Mouse (Mus musculus): ENCODE data around the gene Ubl7. TPM values are rescaled to one million over a fixed set of nuclear protein-coding genes. Genes with fewer than 3 reads are reported as not detected.

The Ubl7 gene
- polyA plus RNA-seq, 1 experiment: 67.3 TPM

DNA sequence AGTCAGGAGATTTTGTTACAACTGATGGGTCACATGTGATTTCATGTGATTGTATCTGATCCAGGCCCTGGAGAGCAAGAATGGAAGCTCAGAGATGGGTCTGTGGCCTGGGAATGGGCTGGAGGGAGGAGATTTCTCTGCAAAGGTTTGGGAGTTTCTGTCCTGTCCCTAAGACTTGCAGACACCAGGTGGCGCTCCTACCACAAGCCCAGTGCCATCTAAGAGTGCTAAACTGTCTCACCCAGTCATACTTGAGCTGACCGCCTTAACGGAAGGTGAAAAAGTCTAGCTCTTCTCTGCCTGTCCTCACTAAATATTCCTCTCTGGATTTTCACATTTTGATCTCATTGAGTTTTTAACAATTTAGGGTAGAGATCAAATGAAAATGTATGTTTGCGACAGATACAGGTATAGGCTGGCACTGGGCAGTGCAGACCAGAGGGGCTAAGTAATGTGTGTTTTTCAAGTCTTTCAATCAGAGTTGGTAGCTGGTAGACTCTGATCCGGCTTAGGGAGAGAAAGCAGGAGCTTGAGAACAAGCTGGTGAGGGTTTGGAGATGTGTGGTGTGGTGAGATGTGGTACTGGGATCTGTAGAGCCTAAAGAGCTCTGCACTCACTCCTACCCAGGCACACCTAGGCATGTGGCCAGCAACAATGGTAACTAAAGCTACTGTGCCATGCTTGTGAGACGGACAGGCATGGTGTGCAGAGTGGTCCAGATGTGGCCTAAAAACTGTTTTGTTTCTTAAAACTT lies 25.1 kb downstream of the Ubl7 start:
- Histone ChIP-seq H3K27ac (replicated peaks; ENCODE audit: low read depth, low read length) (no peak overlapping the region), H3K4me1 (ENCODE audit: control insufficient read depth, insufficient read depth, insufficient read length, low read length) (no peaks in the 10 kb centered on the region), H3K4me3 (ENCODE audit: insufficient read depth, low read depth, low read length) (no peak overlapping the region)

DNA sequence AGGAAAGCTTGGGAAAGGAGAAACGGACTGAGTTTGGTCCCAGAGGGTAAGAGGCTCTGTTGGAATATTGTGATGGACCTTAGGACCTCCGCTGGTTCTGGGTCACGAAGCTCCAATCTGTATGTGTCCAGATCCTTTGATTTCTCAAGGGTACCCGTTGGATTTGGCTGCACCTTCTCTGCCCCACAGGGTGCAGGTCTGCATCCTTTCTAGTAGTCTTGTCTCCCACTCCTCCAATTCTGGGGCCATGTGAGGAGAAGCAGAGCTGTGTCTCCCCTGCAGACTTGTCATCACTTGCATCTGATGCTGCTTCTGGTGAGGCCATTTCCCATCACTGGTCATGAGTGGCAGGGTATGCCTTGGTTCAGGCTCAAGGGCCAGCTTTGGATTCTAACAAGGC lies 26.4 kb downstream of the Ubl7 start:
- Histone ChIP-seq H3K4me1 (ENCODE audit: control insufficient read depth, insufficient read depth, insufficient read length, low read length) (no peaks in the 10 kb centered on the region), H3K27ac (replicated peaks; ENCODE audit: low read depth, low read length) (no peak overlapping the region)

DNA sequence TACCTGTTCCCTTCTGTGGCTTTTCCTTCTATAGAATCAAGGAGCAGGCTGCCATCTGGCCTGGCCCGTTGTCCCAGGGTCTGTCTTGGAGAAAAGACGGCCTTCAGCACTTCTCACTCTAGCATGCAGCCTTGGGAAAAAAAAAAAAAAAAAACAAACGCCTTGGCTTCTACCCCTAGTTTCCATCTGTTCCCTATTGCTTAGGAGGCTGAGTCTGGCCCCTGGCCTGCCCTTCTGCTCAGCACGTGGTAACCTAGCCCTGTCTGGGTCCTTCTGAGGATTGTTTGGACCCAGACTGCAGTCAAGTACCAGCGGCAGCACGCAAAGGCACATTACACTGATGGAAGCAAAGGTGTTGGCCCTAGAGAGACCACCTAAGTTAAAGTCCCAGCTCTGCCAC lies 26.9 kb downstream of the Ubl7 start:
- no peak overlapping the region for H3K27ac ChIP-seq (replicated peaks; ENCODE audit: low read depth, low read length)
- no peaks in the 10 kb centered on the region for H3K4me1 ChIP-seq (ENCODE audit: control insufficient read depth, insufficient read depth, insufficient read length, low read length)
- H3K4me3 ChIP-seq (ENCODE audit: insufficient read depth, low read depth, low read length): no peak overlapping the region

More for the DNA sequence above, 26.4 kb downstream of the Ubl7 start:
- no peak overlapping the region for H3K4me3 ChIP-seq (ENCODE audit: insufficient read depth, low read depth, low read length)

DNA sequence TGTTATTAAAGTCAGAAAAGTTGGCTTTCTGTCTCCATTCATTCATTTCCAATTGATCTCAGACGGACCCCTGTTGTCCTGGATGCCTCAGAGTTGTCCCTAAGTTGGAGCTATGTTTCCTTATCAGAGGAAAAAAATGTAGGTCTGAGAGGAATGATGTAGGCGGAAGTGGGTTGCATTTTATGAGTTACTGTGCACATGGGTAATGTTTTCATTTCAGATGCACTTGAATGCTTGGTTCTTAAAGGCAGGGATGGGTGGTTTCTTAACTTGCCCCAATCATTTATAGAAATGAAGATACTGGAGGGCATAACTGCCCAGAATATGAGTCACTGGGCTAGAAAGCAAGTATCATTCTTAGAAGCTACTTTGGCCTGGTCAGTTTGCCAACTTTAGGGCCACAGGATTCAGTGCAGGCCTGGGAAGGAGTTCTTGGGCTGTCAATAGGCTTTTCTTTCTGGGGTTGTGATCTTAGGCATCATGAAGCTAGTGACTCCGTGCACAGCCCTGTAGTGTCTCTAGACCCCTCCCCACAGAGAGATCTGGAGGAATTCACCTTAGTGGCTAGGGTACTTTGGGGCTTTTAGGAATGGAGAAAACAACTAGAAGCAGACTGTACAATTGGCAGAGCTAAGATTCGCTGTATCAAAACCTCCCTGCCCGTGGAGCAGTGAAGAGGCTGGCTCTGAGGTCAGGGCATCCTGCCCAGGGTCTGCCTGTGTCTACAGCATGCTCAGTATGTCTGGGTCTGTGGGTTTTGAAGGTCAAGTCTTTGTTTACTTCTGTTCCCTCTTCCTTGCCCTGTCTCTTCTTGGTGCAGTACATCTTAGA lies 27.7 kb downstream of the Ubl7 start:
- H3K4me1 ChIP-seq (ENCODE audit: control insufficient read depth, insufficient read depth, insufficient read length, low read length): no peaks in the 10 kb centered on the region
- no peak overlapping the region for H3K4me3 ChIP-seq (ENCODE audit: insufficient read depth, low read depth, low read length)
- H3K27ac ChIP-seq (replicated peaks; ENCODE audit: low read depth, low read length): no peak overlapping the region

DNA sequence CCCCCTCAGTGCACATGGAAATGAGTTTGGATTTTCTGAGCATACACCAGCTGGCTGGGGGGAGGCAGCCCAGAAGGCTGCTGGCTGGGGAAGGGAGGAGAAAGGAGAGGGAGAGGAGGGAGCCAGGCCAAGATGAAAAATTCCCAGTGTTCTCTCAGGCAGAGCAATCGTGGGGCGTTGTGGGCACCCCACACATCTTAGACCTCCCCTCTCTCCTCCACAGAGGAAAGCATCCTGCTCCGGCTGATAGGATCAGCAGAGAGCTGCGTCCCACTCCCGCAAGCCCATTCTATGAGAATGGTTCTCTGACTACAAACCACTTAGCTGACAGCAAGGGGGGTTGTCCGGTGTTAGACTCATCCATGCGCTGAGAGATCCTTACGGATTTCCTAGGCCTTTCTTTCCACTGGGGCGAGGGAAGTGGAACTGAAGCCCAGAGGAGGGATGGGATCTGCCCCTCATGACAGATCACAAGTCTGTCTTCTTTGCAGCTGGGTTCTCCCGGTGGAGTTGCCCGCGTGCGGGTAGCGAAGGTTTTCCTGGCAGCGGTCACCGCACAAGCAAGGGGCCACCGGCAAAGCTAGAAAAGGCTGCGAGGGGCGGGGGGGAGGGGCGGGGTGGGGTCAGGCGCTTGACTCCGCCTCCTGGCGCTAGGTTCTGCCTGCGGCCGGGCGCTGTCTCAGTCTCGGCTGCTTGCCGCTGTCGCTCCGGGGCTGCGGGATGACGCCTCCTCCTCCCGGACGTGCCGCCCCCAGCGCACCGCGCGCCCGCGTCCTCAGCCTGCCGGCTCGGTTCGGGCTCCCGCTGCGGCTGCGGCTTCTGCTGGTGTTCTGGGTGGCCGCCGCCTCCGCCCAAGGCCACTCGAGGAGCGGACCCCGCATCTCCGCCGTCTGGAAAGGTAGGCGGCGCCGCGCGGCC lies 28.9 kb downstream of the Ubl7 start, which contains the start of gene Sema7a:
Sema7a (plus strand) TSS at position 682 of the 918 bp plus-strand sequence.
- Histone ChIP-seq H3K4me1 (ENCODE audit: control insufficient read depth, insufficient read depth, insufficient read length, low read length) (no peaks in the 10 kb centered on the region), H3K4me3 (ENCODE audit: insufficient read depth, low read depth, low read length) (peak within 1 kb of the TSS; percentile 76), H3K27ac (replicated peaks; ENCODE audit: low read depth, low read length) (peak within 1 kb of the TSS; percentile 54)

DNA sequence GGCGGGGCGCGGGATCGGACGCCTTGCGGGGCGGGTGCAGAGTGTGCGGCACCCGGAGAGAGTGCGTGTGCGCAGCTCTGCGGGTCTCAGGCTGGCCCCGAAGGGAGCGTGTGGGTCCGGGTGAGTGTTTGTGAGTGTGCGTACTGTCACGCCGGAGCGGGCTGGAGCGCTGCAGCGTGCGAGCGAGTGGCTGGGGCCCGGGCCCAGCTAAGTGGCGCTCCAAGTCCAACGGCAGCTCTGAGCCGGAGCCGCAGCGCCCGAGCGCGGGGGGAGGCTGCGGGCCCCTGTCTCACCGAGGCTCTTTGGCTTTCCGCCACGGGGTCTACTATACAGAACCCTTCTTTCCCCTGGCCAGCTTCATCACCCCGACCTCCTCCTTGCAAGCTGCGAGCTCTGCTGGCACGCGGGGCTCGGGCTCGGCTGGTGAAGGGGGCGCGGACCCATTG lies 29.6 kb downstream of the Ubl7 start:
- H3K27ac ChIP-seq (replicated peaks; ENCODE audit: low read depth, low read length): peak overlapping the region; percentile 54
- H3K4me1 ChIP-seq (ENCODE audit: control insufficient read depth, insufficient read depth, insufficient read length, low read length): 0 out of 2 replicates have a peak, but pooled peaks cover 2% of the 10 kb centered on the region
- H3K4me3 ChIP-seq (ENCODE audit: insufficient read depth, low read depth, low read length): peak overlapping the region; percentile 76

DNA sequence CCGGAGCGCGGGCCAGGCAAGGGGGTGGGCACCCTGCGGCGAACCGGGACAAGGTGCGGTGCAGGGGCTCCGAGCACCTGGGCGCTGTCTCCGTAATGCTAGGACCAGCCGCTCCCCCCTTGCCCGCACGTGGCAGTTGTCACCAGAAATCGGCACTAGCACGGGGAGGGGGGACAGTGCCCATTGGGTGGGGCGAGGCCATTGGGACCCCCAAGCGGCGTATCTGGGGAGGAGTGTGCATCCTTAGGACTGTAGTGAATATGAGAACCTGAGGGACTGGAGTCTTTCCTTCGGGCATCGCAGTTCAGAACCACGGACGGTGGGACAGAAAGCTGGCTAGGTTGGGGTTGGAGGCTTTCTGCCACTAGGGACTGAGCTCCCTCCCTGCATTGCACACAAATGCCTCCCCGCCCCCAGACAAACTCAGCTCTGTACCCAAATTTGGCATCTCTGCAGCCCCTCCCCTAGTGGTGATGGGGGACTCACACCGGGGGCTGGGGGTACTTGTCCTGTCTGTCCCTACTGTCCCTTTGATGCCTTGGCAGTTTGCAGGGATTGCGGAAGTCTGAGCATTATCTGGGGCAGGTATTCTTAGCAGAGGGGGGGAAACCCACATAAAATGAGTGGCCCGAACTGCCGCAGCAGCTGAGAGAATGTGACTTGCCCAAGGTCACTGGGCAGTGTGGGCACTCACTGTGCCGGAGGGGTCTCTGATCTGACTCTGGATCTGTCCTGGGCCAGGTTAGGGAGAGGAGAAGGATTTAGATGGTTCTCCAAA lies 30.3 kb downstream of the Ubl7 start:
- H3K4me3 ChIP-seq (ENCODE audit: insufficient read depth, low read depth, low read length): peak overlapping the region; percentile 76
- peaks cover 7% of the 10 kb centered on the region for H3K4me1 ChIP-seq (ENCODE audit: control insufficient read depth, insufficient read depth, insufficient read length, low read length)
- peak overlapping the region; percentile 1 for H3K27ac ChIP-seq (replicated peaks; ENCODE audit: low read depth, low read length)

DNA sequence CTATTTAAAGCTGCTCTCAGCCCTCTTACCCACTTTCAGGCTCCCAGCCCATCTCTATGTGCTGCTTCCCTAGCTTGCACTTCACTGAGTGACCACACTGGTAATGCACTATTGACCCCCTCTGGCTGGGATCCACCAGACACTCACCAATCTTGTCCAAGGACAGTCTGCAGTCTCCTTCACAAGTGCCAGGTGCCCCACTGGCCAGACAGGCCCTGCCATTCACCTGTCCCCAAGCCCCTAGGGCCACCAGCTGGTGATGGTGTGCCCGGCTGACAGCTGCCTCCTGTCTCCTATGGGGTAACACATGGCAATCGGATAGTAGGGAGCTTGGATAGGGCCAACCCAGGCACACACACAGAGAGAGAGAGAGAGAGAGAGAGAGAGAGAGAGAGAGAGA lies 31.3 kb downstream of the Ubl7 start:
- peaks cover 15% of the 10 kb centered on the region for H3K4me1 ChIP-seq (ENCODE audit: control insufficient read depth, insufficient read depth, insufficient read length, low read length)
- H3K4me3 ChIP-seq (ENCODE audit: insufficient read depth, low read depth, low read length): peak overlapping the region; percentile 76
- peak overlapping the region; percentile 1; the same call in 1 of the 2 replicates for H3K27ac ChIP-seq (replicated peaks; ENCODE audit: low read depth, low read length)

DNA sequence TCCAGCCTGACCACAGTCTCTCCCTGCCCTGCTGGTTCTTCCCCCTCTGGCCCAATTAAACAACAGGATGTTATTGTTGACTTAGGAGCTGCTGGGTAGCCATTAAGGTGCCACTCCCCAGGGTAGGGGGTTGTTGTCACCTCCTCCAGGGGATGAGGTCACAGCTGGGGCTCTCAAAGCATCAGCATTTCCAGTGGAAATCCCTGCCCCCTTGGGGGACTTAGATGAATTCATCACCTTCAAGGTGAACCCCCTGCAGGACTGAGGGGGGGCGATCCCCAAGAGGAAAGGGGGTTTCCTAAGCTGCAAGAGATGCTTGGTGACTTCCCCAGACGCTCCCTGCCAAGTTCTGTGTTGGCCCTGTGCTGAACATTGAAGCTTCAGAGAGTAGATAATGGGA lies 32.3 kb downstream of the Ubl7 start:
- Histone ChIP-seq H3K4me1 (ENCODE audit: control insufficient read depth, insufficient read depth, insufficient read length, low read length) (peaks cover 22% of the 10 kb centered on the region), H3K4me3 (ENCODE audit: insufficient read depth, low read depth, low read length) (peak overlapping the region; percentile 76), H3K27ac (replicated peaks; ENCODE audit: low read depth, low read length) (peak overlapping the region; percentile 66)

DNA sequence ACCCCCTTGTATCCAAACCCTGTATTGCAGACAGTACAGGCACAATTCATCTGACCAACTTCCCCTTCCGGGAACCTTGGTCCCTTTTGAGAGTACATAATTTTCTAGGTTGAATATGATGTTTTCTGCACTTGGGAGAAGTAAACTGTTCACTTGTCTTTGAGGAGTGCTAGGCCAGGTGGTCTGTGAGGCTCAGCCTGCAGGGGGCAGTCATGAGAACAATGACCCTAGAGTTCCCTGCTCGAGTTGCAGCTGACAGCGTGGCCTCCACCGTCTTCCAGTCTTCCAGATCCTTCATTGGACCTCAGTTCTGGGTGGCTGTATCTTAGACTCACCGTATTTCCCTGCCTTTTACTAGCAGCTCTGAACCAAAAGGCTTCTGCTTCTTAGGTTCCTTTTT lies 33.8 kb downstream of the Ubl7 start:
- peak overlapping the region; percentile 66; the same call in 1 of the 2 replicates for H3K27ac ChIP-seq (replicated peaks; ENCODE audit: low read depth, low read length)
- H3K4me3 ChIP-seq (ENCODE audit: insufficient read depth, low read depth, low read length): no peak overlapping the region

DNA sequence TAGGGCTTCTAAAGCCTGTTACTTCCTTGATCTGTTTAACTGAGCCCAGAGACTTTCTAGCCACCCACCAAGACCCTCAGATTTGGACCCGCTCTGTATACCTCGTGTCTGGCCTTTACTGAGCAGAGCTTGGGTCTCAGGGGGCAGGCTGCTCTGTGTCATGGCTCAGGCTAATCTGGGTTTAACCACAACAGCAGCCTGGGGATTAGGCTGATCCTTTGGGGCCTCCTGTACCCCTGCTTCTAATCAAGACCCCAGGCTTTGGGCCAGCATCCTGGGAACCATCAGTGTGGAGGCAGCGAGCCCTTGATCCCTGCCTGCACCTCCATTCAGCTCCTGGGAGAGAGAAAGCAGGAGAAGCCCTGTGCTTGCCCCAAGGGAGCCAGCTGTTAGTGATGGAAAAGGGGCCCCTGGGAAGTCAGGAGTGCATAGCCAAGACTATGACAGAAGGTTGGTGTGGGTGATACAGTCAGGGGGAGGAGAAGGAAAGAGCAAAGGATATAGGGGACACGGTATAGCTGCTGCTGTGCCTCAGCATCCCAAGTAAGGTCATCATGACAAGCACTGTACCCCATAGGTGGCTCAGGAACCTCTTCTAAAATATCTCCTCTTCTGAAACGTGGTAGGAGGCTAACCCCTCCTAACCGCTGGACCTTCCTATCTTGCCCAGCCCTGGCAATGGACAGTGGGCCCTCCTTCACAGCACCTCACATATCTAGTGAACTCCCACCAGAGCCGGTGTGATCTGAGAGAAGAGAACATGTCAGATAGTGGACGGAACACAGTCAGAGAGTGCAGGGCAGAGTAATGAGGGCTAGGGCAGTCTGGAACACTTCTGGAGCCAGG lies 35.2 kb downstream of the Ubl7 start:
- Histone ChIP-seq H3K4me1 (ENCODE audit: control insufficient read depth, insufficient read depth, insufficient read length, low read length) (peaks cover 49% of the 10 kb centered on the region), H3K4me3 (ENCODE audit: insufficient read depth, low read depth, low read length) (no peak overlapping the region), H3K27ac (replicated peaks; ENCODE audit: low read depth, low read length) (0 out of 2 replicates have a peak overlapping the region, but pooled peaks have one; percentile 11)

More for the DNA sequence above, 33.8 kb downstream of the Ubl7 start:
- peaks cover 37% of the 10 kb centered on the region for H3K4me1 ChIP-seq (ENCODE audit: control insufficient read depth, insufficient read depth, insufficient read length, low read length)

DNA sequence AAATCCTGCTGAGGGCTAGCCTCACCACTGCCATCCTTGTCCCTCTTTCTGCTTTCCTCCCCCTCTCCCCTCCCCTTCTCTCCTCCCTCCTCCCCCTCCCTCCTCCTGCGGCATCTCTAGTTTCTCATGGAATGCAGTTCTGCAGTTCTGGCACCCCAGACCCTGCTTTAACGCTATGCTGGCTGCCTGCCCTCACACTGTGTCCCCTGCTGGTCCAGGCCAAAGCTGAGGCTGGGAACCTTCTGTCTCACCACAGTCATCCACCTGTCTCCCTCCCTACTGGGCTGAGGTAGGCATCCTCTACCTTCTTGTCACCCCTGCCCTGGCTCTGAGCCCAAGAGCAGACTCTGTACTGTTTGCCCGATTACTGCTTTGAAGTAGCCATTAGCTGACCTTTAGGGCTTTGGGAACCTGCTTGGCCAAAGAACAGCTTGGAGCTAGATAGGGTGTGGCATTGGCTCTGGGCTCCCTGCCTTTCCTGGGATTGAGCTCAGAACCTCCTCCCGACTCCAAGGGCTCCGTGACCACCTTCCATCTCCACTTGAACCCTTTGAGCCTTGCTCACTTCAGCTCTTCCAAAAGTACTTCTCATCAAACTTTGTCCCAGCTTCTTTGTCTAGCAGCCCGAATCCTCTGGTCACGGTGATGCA lies 36.7 kb downstream of the Ubl7 start:
- Histone ChIP-seq H3K4me1 (ENCODE audit: control insufficient read depth, insufficient read depth, insufficient read length, low read length) (peaks cover 62% of the 10 kb centered on the region), H3K27ac (replicated peaks; ENCODE audit: low read depth, low read length) (peak overlapping the region; percentile 71), H3K4me3 (ENCODE audit: insufficient read depth, low read depth, low read length) (peak overlapping the region; percentile 16; the same call in 1 of the 2 replicates)

Data from brown adipose tissue, adult 24 weeks (tissue).